Mouse (Mus musculus): ENCODE measurements around the gene Ffar4. TPM values are rescaled to one million over a fixed set of nuclear protein-coding genes. Genes with fewer than 3 reads are reported as not detected.

The Ffar4 gene
- 0.20 TPM in 1 of 2 replicates, not detected in the other for polyA plus RNA-seq (2014; fragmentation: Nextera tagmentation; extraction: Ambion mirVana)

DNA sequence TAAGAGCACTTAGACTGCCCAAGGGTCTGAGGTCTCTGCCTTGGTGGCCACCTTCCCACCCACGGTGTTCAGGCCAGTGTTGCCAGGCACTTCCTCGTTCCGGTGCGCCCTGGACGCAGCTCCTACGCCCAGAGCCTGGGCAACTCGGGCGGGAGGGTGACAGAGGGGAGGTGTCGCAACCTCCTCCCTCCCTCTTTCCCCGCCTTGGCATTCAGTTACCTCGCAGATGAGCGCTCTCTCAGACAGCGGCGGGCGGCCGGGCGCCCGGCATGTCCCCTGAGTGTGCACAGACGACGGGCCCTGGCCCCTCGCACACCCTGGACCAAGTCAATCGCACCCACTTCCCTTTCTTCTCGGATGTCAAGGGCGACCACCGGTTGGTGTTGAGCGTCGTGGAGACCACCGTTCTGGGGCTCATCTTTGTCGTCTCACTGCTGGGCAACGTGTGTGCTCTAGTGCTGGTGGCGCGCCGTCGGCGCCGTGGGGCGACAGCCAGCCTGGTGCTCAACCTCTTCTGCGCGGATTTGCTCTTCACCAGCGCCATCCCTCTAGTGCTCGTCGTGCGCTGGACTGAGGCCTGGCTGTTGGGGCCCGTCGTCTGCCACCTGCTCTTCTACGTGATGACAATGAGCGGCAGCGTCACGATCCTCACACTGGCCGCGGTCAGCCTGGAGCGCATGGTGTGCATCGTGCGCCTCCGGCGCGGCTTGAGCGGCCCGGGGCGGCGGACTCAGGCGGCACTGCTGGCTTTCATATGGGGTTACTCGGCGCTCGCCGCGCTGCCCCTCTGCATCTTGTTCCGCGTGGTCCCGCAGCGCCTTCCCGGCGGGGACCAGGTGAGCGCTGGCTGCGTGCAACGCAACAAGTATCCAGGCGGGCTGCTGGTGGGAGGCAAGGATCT, at the start of gene Ffar4:
TSS of gene Ffar4 (plus strand) at position 214 of the 901 bp plus-strand sequence.
- Histone ChIP-seq H3K27ac (replicated peaks; ENCODE audit: low read depth, low read length) (no peak within 1 kb of the TSS), H3K4me3 (ENCODE audit: low read depth, low read length) (peak within 1 kb of the TSS; percentile 25), H3K4me2 (ENCODE audit: low read depth, low read length) (peak within 1 kb of the TSS; percentile 53), H3K36me3 (replicated peaks; ENCODE audit: control insufficient read depth, insufficient read depth, low read depth, low read length) (no peaks in the 10 kb centered on the region), H3K4me1 (ENCODE audit: control insufficient read depth, insufficient read depth, low read length) (no peaks in the 10 kb centered on the region; the same call in 1 of the 2 replicates), H3K9ac (replicated peaks; ENCODE audit: low read length) (no peak within 1 kb of the TSS), H3K27me3 (ENCODE audit: control insufficient read depth, insufficient read depth, low read length) (peaks cover 32% of the 10 kb centered on the region), H3K9me3 (replicated peaks; ENCODE audit: control insufficient read depth, low read length) (no peaks in the 10 kb centered on the region)
- DNase-seq (ENCODE audit: low spot score): peak; percentile 45
- WGBS: under 1% methylated on average over 76 of the region's 77 CpGs
- peak; percentile 64 for ATAC-seq (replicated peaks; ENCODE audit: insufficient number of reproducible peaks, low FRiP score, low TSS enrichment, low read depth)

GRCm38 (mm10) chr19:38049686-38050085, 47.2 kb upstream of the Ffar4 start:
- no peak overlapping the region for H3K27ac ChIP-seq (replicated peaks; ENCODE audit: low read depth, low read length)
- no peak overlapping the region for H3K4me3 ChIP-seq (ENCODE audit: low read depth, low read length)
- H3K36me3 ChIP-seq (replicated peaks; ENCODE audit: control insufficient read depth, insufficient read depth, low read depth, low read length): no peaks in the 10 kb centered on the region
- no peaks in the 10 kb centered on the region for H3K4me1 ChIP-seq (ENCODE audit: control insufficient read depth, insufficient read depth, low read length)
- no peaks in the 10 kb centered on the region for H3K27me3 ChIP-seq (ENCODE audit: control insufficient read depth, insufficient read depth, low read length)
- H3K4me2 ChIP-seq (ENCODE audit: low read depth, low read length): no peak overlapping the region
- DNase-seq (ENCODE audit: low spot score) (no peak), ATAC-seq (replicated peaks; ENCODE audit: insufficient number of reproducible peaks, low FRiP score, low TSS enrichment, low read depth) (no peak)
- no peaks in the 10 kb centered on the region for H3K9me3 ChIP-seq (replicated peaks; ENCODE audit: control insufficient read depth, low read length)
- H3K9ac ChIP-seq (replicated peaks; ENCODE audit: low read length): no peak overlapping the region
- WGBS: 97% methylated on average over 1 of the region's 1 CpGs

- no peak for ATAC-seq (replicated peaks; ENCODE audit: insufficient number of reproducible peaks, low FRiP score, low TSS enrichment, low read depth)
- Histone ChIP-seq H3K4me2 (ENCODE audit: low read depth, low read length) (peak overlapping the region; percentile 37), H3K9me3 (replicated peaks; ENCODE audit: control insufficient read depth, low read length) (no peaks in the 10 kb centered on the region), H3K4me1 (ENCODE audit: control insufficient read depth, insufficient read depth, low read length) (no peaks in the 10 kb centered on the region), H3K27ac (replicated peaks; ENCODE audit: low read depth, low read length) (no peak overlapping the region), H3K4me3 (ENCODE audit: low read depth, low read length) (peak overlapping the region; percentile 74), H3K36me3 (replicated peaks; ENCODE audit: control insufficient read depth, insufficient read depth, low read depth, low read length) (no peaks in the 10 kb centered on the region), H3K27me3 (ENCODE audit: control insufficient read depth, insufficient read depth, low read length) (no peaks in the 10 kb centered on the region), H3K9ac (replicated peaks; ENCODE audit: low read length) (no peak overlapping the region)
- 27% methylated on average over 8 of the region's 8 CpGs for WGBS
- DNase-seq (ENCODE audit: low spot score): peak; percentile 61
Measured at GRCm38 (mm10) chr19:38053227-38054041, 43.4 kb upstream of the Ffar4 start.

DNA sequence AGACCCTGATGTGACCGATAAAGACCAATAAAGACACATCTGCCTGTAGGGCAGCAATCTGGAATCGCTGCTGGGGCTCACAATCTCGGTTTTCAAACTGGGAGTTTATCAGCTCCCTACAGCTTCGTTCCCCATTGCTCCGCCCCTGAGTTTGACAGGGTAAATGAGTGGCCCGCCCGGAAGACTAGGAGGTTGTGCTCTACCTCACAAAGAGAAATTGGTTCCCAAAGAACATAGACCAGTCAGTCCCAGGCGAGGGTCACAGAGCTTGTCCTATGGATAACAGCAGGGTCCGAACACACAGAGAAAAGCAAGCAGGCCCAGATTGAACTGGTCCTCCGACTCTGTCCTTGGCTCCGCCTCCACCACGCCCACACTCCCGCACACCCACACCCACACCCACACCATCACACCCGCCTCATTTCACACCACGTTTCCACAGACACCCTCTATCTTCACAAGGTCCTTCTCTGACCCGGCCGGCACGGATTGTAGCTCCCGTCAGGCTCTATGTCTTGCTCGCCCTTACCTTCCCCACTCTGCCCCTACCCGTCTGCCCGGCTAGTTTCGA, 42.6 kb upstream of the Ffar4 start:
- no peak overlapping the region for H3K27ac ChIP-seq (replicated peaks; ENCODE audit: low read depth, low read length)
- 2% methylated on average over 23 of the region's 23 CpGs for WGBS

DNA sequence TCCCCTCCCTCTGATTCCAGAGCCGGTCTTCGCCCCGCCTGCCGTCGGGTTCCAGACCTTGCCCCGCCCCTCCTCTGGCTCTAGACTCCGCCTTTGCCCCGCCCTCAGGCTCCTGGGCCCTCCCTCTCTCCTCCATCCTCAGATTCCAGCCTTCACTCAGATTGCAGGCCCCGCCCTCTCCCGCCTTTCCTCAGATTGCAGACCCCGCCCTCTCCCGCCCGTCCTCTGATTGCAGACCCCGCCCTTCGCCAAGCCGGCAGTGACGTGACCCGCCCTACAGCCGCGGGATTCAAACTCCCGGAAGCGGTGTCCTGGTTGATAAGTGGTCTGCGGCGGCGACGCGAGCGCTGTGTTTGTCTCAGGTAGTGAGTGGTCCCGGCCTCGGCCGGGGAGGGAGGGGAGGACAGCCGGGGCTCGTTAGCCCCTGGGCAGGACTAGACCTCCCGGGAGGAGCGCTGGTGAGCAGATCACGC, 42.1 kb upstream of the Ffar4 start, which contains the start of gene Cep55:
TSS of gene Cep55 (plus strand) at position 292 of the 473 bp plus-strand sequence.
- peak within 1 kb of the TSS; percentile 67 for H3K27ac ChIP-seq (replicated peaks; ENCODE audit: low read depth, low read length)
- H3K4me2 ChIP-seq (ENCODE audit: low read depth, low read length): peak within 1 kb of the TSS; percentile 66
- no peaks in the 10 kb centered on the region for H3K4me1 ChIP-seq (ENCODE audit: control insufficient read depth, insufficient read depth, low read length)
- peak within 1 kb of the TSS; percentile 74 for H3K4me3 ChIP-seq (ENCODE audit: low read depth, low read length)
- under 1% methylated on average over 35 of the region's 36 CpGs for WGBS
- H3K27me3 ChIP-seq (ENCODE audit: control insufficient read depth, insufficient read depth, low read length): no peaks in the 10 kb centered on the region
- H3K36me3 ChIP-seq (replicated peaks; ENCODE audit: control insufficient read depth, insufficient read depth, low read depth, low read length): no peaks in the 10 kb centered on the region
- H3K9ac ChIP-seq (replicated peaks; ENCODE audit: low read length): peak within 1 kb of the TSS; percentile 77
- peak; percentile 94 for ATAC-seq (replicated peaks; ENCODE audit: insufficient number of reproducible peaks, low FRiP score, low TSS enrichment, low read depth)
- H3K9me3 ChIP-seq (replicated peaks; ENCODE audit: control insufficient read depth, low read length): no peaks in the 10 kb centered on the region
- DNase-seq (ENCODE audit: low spot score): peak; percentile 99

More for the DNA sequence above, 42.6 kb upstream of the Ffar4 start:
- Histone ChIP-seq H3K4me2 (ENCODE audit: low read depth, low read length) (peak overlapping the region; percentile 37), H3K4me1 (ENCODE audit: control insufficient read depth, insufficient read depth, low read length) (no peaks in the 10 kb centered on the region), H3K27me3 (ENCODE audit: control insufficient read depth, insufficient read depth, low read length) (no peaks in the 10 kb centered on the region), H3K4me3 (ENCODE audit: low read depth, low read length) (peak overlapping the region; percentile 74), H3K36me3 (replicated peaks; ENCODE audit: control insufficient read depth, insufficient read depth, low read depth, low read length) (no peaks in the 10 kb centered on the region), H3K9me3 (replicated peaks; ENCODE audit: control insufficient read depth, low read length) (no peaks in the 10 kb centered on the region), H3K9ac (replicated peaks; ENCODE audit: low read length) (no peak overlapping the region)
- DNase-seq (ENCODE audit: low spot score): peak; percentile 71
- peak; percentile 95 for ATAC-seq (replicated peaks; ENCODE audit: insufficient number of reproducible peaks, low FRiP score, low TSS enrichment, low read depth)

- H3K4me3 ChIP-seq (ENCODE audit: low read depth, low read length): peak overlapping the region; percentile 74
- 15% methylated on average over 6 of the region's 6 CpGs for WGBS
- H3K9ac ChIP-seq (replicated peaks; ENCODE audit: low read length): peak overlapping the region; percentile 42; the same call in 1 of the 2 replicates
- no peaks in the 10 kb centered on the region for H3K9me3 ChIP-seq (replicated peaks; ENCODE audit: control insufficient read depth, low read length)
- H3K4me2 ChIP-seq (ENCODE audit: low read depth, low read length): peak overlapping the region; percentile 66
- ATAC-seq (replicated peaks; ENCODE audit: insufficient number of reproducible peaks, low FRiP score, low TSS enrichment, low read depth): no peak
- no peaks in the 10 kb centered on the region for H3K4me1 ChIP-seq (ENCODE audit: control insufficient read depth, insufficient read depth, low read length)
- H3K27me3 ChIP-seq (ENCODE audit: control insufficient read depth, insufficient read depth, low read length): no peaks in the 10 kb centered on the region
- H3K27ac ChIP-seq (replicated peaks; ENCODE audit: low read depth, low read length): no peak overlapping the region
- no peaks in the 10 kb centered on the region for H3K36me3 ChIP-seq (replicated peaks; ENCODE audit: control insufficient read depth, insufficient read depth, low read depth, low read length)
- peak; percentile 18 for DNase-seq (ENCODE audit: low spot score)
Measured at GRCm38 (mm10) chr19:38055798-38056197, 41.1 kb upstream of the Ffar4 start.

GRCm38 (mm10) chr19:38056276-38056675, 40.6 kb upstream of the Ffar4 start:
- H3K4me3 ChIP-seq (ENCODE audit: low read depth, low read length): peak overlapping the region; percentile 74; the same call in 1 of the 2 replicates
- no peak overlapping the region; the same call in 1 of the 2 replicates for H3K4me2 ChIP-seq (ENCODE audit: low read depth, low read length)
- H3K27ac ChIP-seq (replicated peaks; ENCODE audit: low read depth, low read length): no peak overlapping the region
- no peaks in the 10 kb centered on the region for H3K9me3 ChIP-seq (replicated peaks; ENCODE audit: control insufficient read depth, low read length)
- 60% methylated on average over 3 of the region's 3 CpGs for WGBS
- H3K4me1 ChIP-seq (ENCODE audit: control insufficient read depth, insufficient read depth, low read length): no peaks in the 10 kb centered on the region
- H3K27me3 ChIP-seq (ENCODE audit: control insufficient read depth, insufficient read depth, low read length): no peaks in the 10 kb centered on the region
- H3K9ac ChIP-seq (replicated peaks; ENCODE audit: low read length): no peak overlapping the region
- no peak for ATAC-seq (replicated peaks; ENCODE audit: insufficient number of reproducible peaks, low FRiP score, low TSS enrichment, low read depth)
- no peaks in the 10 kb centered on the region; the same call in 1 of the 2 replicates for H3K36me3 ChIP-seq (replicated peaks; ENCODE audit: control insufficient read depth, insufficient read depth, low read depth, low read length)
- no peak for DNase-seq (ENCODE audit: low spot score)

Measured in embryonic facial prominence, embryonic 11.5 days (tissue).